Mouse (Mus musculus): ENCODE data around the gene Abraxas2. TPM values are rescaled to one million over a fixed set of nuclear protein-coding genes. Genes with fewer than 3 reads are reported as not detected.

Abraxas2 gene
- total RNA-seq (2022) = 10 to 100 TPM; 30.5 to 39.6 (median 34.8) TPM

- peak; percentile 87 for DNase-seq
Observed at GRCm38 (mm10) chr7:132859042-132859958, at the start of gene Abraxas2. Abraxas2 (plus strand) TSS chr7:132859225.

GRCm38 (mm10) chr7:132809721-132810120 is 49.3 kb upstream of the Abraxas2 start:
- DNase-seq = no peak

- no peak for DNase-seq
Observed at GRCm38 (mm10) chr7:132810368-132810767, 48.7 kb upstream of the Abraxas2 start.

DNA sequence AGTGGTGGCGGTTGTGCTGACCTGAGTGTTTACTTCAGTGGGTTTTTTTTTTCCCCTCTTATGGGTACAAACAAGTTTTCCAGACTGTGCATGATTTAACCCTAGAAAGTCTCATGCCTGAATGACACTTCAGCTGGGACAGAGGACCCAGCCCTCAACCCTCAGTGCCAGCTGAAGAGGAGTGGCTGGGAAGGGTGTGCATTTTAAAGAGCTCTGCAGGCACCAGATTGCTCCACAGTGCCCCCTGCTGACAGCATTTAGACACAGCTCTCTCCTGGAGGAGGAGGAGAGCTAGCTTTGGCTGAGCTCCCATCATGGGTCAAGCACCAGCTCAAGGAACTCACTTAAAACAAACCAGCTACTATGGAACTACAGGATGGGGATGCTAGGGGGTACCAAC is 48.1 kb upstream of the Abraxas2 start:
- peak; percentile 87 for DNase-seq

- DNase-seq = no peak
Observed at GRCm38 (mm10) chr7:132811716-132812618, 47.1 kb upstream of the Abraxas2 start.

- peak; percentile 61 for DNase-seq
Observed at GRCm38 (mm10) chr7:132812619-132813415, 46.2 kb upstream of the Abraxas2 start.

- DNase-seq = peak; percentile 72
Observed at GRCm38 (mm10) chr7:132813416-132814088, 45.5 kb upstream of the Abraxas2 start, which contains the start of gene Fam53b. Fam53b (minus strand) TSS chr7:132813886.

DNA sequence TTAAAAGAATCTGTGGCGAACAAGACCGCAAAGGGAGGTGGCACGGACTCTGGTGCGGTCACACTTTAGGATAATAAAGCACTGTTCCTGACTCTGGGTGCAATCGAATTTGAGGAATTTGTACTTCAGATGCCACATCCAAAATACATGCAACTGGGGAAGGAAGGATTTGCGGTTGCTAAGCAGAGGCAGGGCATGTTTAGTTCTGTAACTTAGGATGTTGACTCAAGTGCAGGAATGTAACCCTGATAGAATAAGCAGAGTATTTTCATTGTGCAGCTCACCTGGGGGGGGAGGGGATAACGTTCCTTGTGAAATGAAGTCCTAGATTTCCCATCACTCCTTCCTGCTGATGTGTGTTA is 45.0 kb upstream of the Abraxas2 start:
- DNase-seq = no peak

DNA sequence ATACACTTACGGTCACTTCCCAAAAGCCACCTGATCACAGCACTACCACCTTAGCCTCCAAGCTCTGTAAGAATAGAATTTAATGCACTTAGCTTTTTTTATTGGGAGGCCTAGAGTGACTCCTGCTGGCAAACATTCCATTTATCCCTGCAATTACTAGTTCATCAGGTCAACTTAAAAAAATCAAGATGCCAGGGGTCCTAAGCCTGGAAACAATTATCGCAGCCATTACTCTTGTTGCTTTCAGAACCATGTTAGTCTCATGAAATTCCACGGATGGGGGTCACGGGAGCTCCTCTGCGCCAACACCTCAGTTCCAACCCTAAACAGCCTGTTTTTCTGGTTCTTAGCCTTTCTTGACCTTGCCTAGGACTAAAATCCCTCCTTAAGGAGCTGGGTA is 43.9 kb upstream of the Abraxas2 start:
- DNase-seq = no peak

- DNase-seq = no peak
Observed at GRCm38 (mm10) chr7:132816528-132816927, 42.5 kb upstream of the Abraxas2 start.

- no peak for DNase-seq
Observed at GRCm38 (mm10) chr7:132817056-132817455, 42.0 kb upstream of the Abraxas2 start.

DNA sequence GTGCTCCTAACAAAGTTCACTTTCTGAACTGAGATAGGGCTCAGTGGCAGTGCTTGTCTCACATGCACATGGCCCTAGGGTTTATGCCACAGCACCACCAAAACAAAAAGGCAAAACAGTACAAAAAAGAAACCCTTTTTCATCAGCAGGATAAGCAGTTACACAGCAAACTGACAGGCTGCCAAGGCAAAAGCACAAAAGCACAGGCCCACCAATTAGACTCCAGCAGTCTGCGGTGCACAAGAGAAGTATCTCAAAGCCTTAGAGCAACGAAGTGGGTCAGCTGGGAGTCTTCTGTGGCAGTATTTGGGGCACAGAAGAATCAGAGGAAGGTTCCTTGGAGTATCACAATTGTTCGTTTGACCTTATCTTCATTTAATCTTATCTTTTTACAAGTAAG is 38.3 kb upstream of the Abraxas2 start:
- no peak for DNase-seq

DNA sequence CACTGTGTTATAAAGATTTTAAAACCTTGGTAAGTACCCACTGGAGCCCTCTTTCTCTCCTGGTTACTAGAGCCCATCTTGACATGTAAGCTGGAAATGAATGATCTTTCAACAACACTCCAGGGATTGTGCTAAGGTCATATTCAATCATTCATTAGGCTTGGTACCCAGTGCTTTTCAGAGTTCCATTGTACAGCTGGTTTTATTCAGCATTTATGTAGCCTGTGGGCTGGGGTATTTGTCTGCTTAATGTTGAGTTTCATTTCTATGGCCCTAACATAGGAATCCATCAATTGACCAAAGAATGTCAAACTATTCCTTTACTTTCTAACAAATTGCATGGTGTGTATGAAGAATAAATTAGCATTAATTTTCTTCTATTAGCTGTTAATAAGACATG is 35.2 kb upstream of the Abraxas2 start:
- no peak for DNase-seq

DNA sequence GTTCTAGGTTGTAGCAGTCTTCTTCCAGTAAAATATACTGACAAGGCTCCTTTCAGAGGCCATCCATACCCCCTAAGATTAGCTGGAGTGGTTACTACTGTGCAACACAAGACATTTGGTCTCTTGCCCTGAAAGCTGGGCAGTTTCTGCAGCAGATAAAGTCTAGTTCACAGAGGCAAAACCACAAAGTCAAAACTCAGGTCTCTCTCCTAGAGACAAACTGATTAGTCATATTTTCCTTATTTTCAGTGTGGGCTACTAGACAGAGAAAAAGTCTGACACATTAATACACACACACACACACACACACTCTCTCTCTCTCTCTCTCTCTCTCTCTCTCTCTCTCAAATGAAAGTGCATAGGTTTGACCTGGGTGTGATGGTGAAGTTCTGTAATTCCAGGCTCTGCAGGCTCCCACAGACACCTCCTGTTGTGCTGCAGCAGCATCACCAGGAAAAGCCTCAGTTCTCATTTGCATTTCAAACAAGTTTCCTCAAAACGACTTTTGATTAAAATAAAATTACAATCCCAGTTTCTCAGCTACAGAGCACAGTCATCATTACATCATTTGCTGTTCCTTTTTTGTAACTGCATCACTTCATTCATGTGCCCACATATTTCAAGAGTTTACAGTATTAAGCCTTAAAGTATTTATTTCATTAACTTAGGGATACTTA is 34.5 kb upstream of the Abraxas2 start:
- no peak for DNase-seq

GRCm38 (mm10) chr7:132830955-132831354 is 28.1 kb upstream of the Abraxas2 start:
- DNase-seq = no peak

- no peak for DNase-seq
Observed at GRCm38 (mm10) chr7:132841287-132841686, 17.7 kb upstream of the Abraxas2 start.

DNA sequence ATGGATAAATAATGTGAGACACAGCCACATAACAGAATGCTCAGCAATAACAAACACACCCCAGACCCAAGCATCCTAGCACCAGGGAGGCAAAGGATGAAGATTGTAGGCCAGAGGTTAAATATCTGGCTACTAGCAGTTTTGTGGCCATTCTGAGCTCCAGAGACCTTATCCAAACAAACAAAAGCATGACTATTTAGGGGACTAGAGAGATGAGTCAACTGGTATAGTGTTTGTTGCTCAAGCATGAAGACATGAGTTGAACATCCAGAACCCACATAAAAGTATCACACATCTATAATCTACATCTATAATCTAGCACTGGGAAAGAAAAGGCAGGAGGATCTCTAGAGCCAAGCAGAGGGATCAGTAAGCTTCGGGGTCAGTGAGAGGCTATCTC is 16.6 kb upstream of the Abraxas2 start:
- no peak for DNase-seq

- no peak for DNase-seq
Observed at GRCm38 (mm10) chr7:132843152-132843551, 15.9 kb upstream of the Abraxas2 start.

GRCm38 (mm10) chr7:132852173-132852844 is 6.7 kb upstream of the Abraxas2 start, which contains the start of gene Eef1akmt2:
Eef1akmt2 (minus strand) TSS chr7:132852673.
- DNase-seq = peak; percentile 79

DNA sequence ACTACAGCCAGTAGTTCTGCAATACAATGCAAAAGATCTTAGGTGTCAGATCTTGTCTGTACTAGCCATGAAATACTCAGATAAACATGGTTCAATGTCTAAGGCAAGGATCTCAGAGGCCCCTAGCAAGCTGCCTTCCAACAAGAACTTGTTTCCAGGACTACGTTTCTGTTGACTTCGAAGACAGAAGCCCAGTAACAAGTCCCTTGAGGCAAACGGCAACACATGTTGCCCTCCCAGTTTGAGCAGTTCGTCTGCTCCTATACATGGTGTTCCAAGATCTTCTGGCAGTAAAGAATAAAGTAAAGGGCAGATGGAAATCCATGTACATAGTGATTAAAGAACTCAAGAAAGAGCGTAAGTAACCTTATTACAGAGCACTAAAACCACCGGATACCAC is 5.7 kb upstream of the Abraxas2 start:
- no peak for DNase-seq
